Mouse (Mus musculus): ENCODE results near the gene Kcnk5. TPM values are rescaled to one million over a fixed set of nuclear protein-coding genes. Genes with fewer than 3 reads are reported as not detected.

Kcnk5 gene
- polyA plus RNA-seq, 1 experiment from 2014 or later = 6.2 TPM

DNA sequence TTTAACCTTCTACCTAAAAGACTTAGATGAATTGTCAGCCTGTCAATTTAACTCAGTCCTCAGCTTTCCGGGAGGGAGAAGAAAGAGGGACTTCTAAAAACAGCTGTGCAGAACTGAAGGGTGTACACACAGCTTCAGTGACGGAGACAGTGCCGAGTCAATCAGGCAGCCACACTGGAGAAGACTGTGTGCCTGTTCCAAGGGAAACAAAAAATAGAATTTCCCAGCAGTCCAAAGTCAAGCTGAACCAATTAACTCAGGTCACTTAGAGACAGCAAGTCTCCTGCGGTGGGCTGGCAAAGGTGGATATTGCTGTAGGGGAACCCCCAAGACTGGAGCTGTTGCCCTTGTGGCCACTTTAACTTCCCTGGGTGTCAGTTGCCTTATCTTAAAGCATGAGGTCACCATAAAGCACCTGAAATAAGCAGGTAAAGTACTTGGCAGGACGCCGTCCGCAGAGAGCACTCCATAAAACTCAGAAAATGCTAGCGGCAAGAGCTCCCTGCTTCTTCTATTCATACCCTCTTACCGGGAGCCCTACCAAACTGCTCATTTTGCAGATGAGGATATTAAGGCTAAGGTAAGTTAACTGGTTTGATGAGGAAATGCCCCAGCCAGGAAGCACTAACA lies 4.0 kb downstream of the Kcnk5 start:
- peaks cover 81% of the 10 kb centered on the region for H3K4me1 ChIP-seq (replicated peaks)
- 85% methylated on average over 9 of the region's 9 CpGs for WGBS (ENCODE audit: insufficient replicate concordance)
- H3K9ac ChIP-seq = no peak overlapping the region
- no peak overlapping the region for H3K27ac ChIP-seq
- DNase-seq = no peak
- peak overlapping the region; percentile 95 for H3K4me2 ChIP-seq
- H3K4me3 ChIP-seq (replicated peaks) = no peak overlapping the region
- no peaks in the 10 kb centered on the region; the same call in 1 of the 2 replicates for H3K36me3 ChIP-seq
- no peak for ATAC-seq (ENCODE audit: low read depth)
- H3K27me3 ChIP-seq = no peaks in the 10 kb centered on the region
- no peaks in the 10 kb centered on the region for H3K9me3 ChIP-seq (replicated peaks)

DNA sequence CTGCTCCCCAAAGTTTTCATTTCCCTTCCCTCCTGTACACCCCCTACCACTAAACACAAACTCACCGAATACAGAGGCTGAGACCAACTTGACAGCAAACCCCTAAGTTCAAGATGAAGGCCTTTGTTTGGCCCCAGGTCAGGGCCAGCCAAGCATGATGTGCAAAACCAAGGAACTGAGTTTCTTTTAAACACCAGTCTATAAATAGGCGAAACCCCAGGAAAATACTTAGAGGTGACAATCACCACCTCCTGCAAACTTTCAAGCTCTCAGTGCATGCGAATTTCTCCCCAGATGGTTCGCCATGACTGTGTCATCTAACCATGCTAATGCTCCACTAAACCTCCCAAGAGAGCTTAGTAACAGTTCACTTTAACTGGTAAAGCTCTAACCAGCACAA lies 5.9 kb downstream of the Kcnk5 start:
- Histone ChIP-seq H3K4me2 (no peak overlapping the region), H3K9ac (no peak overlapping the region), H3K4me1 (replicated peaks) (peaks cover 89% of the 10 kb centered on the region)

DNA sequence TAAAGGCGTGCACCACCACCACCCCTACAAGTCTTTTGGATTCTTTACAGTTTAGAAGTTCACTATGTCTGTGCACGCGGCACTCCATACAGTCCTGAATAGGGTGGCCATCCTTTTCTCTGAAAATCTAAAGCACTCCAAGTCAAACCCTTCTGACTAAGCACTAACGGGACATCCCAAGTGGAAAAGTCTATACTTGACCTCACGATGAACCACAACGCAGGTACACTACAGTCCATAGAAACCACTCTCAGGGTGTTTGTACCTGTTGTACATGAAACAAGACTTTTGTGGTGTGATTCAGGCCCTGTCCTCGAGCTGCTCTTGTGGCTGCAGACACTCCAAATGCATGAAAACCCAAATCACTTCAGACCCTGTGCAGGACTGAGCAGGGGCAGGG lies 6.5 kb downstream of the Kcnk5 start:
- no peak overlapping the region for H3K4me2 ChIP-seq
- no peaks in the 10 kb centered on the region for H3K27me3 ChIP-seq
- H3K4me3 ChIP-seq (replicated peaks) = no peak overlapping the region
- DNase-seq (no peak), ATAC-seq (ENCODE audit: low read depth) (no peak)
- 0 out of 2 replicates have a peak overlapping the region, but pooled peaks have one; percentile 6 for H3K9ac ChIP-seq
- peaks cover 90% of the 10 kb centered on the region for H3K4me1 ChIP-seq (replicated peaks)
- 82% methylated on average over 7 of the region's 7 CpGs for WGBS (ENCODE audit: insufficient replicate concordance)
- H3K36me3 ChIP-seq = peaks cover 8% of the 10 kb centered on the region
- no peaks in the 10 kb centered on the region for H3K9me3 ChIP-seq (replicated peaks)
- H3K27ac ChIP-seq = no peak overlapping the region

More for the DNA sequence above, 5.9 kb downstream of the Kcnk5 start:
- Histone ChIP-seq H3K9me3 (replicated peaks) (no peaks in the 10 kb centered on the region), H3K27ac (no peak overlapping the region), H3K4me3 (replicated peaks) (no peak overlapping the region), H3K27me3 (no peaks in the 10 kb centered on the region), H3K36me3 (peaks cover 8% of the 10 kb centered on the region)
- no peak for DNase-seq
- WGBS (ENCODE audit: insufficient replicate concordance) = 81% methylated on average over 4 of the region's 4 CpGs
- no peak for ATAC-seq (ENCODE audit: low read depth)

DNA sequence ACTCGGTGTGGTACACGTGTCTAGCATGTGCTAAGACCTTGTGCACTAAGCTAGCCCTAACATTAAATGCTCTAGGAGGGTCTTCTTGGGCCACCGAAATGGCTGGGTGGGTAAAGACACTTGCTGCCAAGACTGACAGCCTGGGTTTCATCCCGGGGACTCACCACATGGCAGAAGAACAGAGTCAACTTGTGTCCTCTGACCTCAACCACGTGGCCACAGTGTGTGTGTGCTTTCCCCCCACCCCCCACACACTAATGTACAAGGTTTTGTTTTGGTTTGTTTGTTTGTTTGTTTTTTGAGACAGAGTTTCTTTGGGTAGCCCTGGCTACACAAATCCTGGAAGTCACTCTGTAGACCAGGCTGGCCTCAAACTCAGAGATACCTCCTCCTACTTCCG lies 6.9 kb downstream of the Kcnk5 start:
- peaks cover 10% of the 10 kb centered on the region for H3K36me3 ChIP-seq
- H3K9ac ChIP-seq = 0 out of 2 replicates have a peak overlapping the region, but pooled peaks have one; percentile 6
- WGBS (ENCODE audit: insufficient replicate concordance) = 67% methylated on average over 6 of the region's 6 CpGs
- no peak for DNase-seq
- H3K27me3 ChIP-seq = no peaks in the 10 kb centered on the region
- ATAC-seq (ENCODE audit: low read depth) = no peak
- no peaks in the 10 kb centered on the region for H3K9me3 ChIP-seq (replicated peaks)
- peaks cover 90% of the 10 kb centered on the region for H3K4me1 ChIP-seq (replicated peaks)
- H3K4me3 ChIP-seq (replicated peaks) = no peak overlapping the region
- H3K27ac ChIP-seq = no peak overlapping the region; the same call in 1 of the 2 replicates
- no peak overlapping the region for H3K4me2 ChIP-seq

DNA sequence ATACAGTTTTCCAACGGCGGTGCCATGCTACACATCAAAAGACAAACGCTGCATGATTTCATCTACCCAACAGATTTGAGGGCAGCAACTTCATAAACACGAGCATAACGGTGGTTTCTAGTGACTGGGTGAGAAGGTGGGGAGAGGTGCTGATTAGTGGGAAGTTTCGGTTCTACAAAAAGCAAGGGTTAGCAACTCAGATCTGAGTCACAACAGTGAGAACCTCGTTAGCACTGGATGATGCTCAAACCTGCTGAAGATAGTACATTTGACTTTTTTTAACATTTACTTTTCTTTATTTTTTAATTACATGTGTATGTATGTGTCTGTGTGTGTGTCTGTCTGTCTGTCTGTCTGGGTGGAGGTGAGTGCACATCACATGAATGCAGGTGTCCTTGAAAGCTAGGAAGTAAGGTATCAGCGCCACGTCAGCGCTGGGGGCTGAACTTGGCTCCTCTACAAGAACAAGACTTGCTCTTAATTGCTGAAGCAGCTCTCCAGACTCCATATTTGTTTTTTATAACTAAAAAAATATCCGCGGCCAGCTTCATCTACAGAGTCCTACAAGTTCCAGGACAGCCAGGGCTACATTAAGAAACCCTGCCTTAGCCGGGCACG lies 7.6 kb downstream of the Kcnk5 start:
- peak overlapping the region; percentile 50; the same call in 1 of the 2 replicates for H3K4me2 ChIP-seq
- no peaks in the 10 kb centered on the region for H3K9me3 ChIP-seq (replicated peaks)
- H3K9ac ChIP-seq = no peak overlapping the region
- H3K27ac ChIP-seq = peak overlapping the region; percentile 80
- no peaks in the 10 kb centered on the region for H3K27me3 ChIP-seq
- WGBS (ENCODE audit: insufficient replicate concordance) = 59% methylated on average over 14 of the region's 14 CpGs
- H3K4me3 ChIP-seq (replicated peaks) = no peak overlapping the region
- DNase-seq = no peak
- H3K36me3 ChIP-seq = peaks cover 11% of the 10 kb centered on the region
- ATAC-seq (ENCODE audit: low read depth) = no peak
- peaks cover 90% of the 10 kb centered on the region for H3K4me1 ChIP-seq (replicated peaks)

DNA sequence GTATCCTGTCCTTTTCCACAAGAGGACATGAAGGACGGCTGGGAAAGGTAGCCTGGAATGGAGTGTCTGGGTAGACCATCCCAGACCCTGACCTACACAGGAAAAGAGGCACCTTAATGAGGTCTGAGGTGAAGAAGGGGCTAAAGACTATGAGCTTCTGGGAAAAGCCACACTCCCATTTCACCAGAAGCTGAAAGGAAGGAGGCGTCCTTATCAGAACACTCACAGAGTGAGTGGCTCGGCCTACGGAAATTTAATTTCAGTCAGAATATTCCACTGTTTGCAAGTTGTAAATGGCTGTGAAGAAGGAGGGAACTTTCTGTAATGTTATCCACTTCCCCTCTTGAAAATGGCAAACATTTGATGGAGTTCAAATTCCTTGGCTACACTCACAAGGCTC lies 8.7 kb downstream of the Kcnk5 start:
- Histone ChIP-seq H3K4me2 (peak overlapping the region; percentile 50), H3K9ac (peak overlapping the region; percentile 56), H3K27ac (peak overlapping the region; percentile 80), H3K9me3 (replicated peaks) (no peaks in the 10 kb centered on the region), H3K27me3 (no peaks in the 10 kb centered on the region), H3K36me3 (peaks cover 15% of the 10 kb centered on the region), H3K4me1 (replicated peaks) (peaks cover 90% of the 10 kb centered on the region), H3K4me3 (replicated peaks) (peak overlapping the region; percentile 17)
- ATAC-seq (ENCODE audit: low read depth) (peak; percentile 51; the same call in 1 of the 2 replicates), DNase-seq (no peak)
- 9% methylated on average over 4 of the region's 4 CpGs for WGBS (ENCODE audit: insufficient replicate concordance)

DNA sequence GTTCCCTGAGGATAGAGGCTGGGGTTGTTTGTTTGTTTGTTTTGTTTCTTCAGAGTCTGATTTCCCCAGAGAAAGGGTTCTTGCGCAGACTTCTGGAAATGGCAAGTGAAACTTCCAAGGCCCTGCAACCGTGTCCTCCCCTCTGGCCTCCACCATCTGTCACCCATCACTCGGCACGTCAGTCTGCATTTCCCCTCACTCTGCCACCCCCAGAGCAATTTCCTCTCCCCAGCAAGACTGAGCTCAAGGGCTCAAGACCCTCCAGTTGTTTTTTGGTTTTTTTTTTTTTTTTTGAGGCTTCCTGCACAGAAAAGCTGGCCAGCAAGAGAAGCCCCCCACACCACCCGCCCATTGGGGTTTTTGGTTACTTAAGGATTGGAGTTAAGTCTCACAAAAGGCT lies 9.1 kb downstream of the Kcnk5 start:
- Histone ChIP-seq H3K9ac (peak overlapping the region; percentile 56; the same call in 1 of the 2 replicates), H3K36me3 (peaks cover 15% of the 10 kb centered on the region), H3K9me3 (replicated peaks) (no peaks in the 10 kb centered on the region), H3K27ac (peak overlapping the region; percentile 80), H3K27me3 (no peaks in the 10 kb centered on the region), H3K4me2 (peak overlapping the region; percentile 50), H3K4me1 (replicated peaks) (peaks cover 90% of the 10 kb centered on the region), H3K4me3 (replicated peaks) (no peak overlapping the region)
- 20% methylated on average over 5 of the region's 5 CpGs for whole genome bisulfite sequencing (ENCODE audit: insufficient replicate concordance)
- DNase-seq (no peak), ATAC-seq (ENCODE audit: low read depth) (no peak)

DNA sequence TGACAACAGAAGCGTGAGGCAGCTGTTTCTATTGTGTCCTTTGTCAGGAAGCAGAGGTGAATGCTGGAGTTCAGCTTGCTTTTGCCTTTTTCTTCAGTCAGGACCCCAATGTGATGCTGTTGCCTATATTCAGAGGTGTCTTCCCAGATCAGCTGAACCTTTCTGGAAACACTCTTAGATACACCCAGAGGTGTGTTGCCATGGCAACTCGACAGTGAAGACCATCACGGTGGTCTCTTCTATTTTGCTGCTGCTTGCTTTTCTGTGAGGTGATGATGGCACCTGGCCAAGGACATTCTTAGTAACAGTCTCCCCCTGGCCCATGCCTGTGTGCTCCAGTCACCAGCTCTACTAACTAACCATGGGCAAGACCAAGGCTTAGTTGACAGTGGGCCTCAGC lies 9.8 kb downstream of the Kcnk5 start:
- ATAC-seq (ENCODE audit: low read depth) (no peak), DNase-seq (no peak)
- Histone ChIP-seq H3K36me3 (peaks cover 15% of the 10 kb centered on the region), H3K9ac (peak overlapping the region; percentile 56; the same call in 1 of the 2 replicates), H3K4me1 (replicated peaks) (peaks cover 91% of the 10 kb centered on the region), H3K4me2 (peak overlapping the region; percentile 50), H3K9me3 (replicated peaks) (no peaks in the 10 kb centered on the region), H3K4me3 (replicated peaks) (no peak overlapping the region), H3K27ac (peak overlapping the region; percentile 80), H3K27me3 (no peaks in the 10 kb centered on the region)
- 63% methylated on average over 3 of the region's 3 CpGs for WGBS (ENCODE audit: insufficient replicate concordance)

DNA sequence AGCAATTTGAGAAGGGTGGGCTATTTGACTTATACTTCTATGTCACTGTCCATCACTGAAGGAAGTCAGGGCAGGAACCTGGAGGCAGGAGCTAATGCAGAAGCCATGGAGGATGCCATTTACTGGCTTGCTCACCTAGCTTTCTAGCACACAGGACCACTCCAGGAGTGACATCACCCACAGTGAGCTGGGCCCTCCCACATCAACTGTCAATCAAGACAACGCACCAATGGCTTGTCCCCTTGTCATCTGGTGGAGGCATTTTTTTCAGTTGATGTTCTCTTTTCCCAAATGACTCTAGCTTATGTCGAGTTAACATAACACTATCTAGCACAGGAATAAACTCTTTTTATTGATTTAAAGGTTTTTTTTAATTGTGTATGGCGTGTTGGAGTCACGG lies 12.4 kb downstream of the Kcnk5 start:
- ATAC-seq (ENCODE audit: low read depth) (no peak), DNase-seq (no peak)
- WGBS (ENCODE audit: insufficient replicate concordance) = 67% methylated on average over 4 of the region's 4 CpGs
- peaks cover 20% of the 10 kb centered on the region for H3K36me3 ChIP-seq
- H3K4me2 ChIP-seq = no peak overlapping the region
- peaks cover 98% of the 10 kb centered on the region for H3K4me1 ChIP-seq (replicated peaks)
- no peak overlapping the region for H3K4me3 ChIP-seq (replicated peaks)
- no peak overlapping the region for H3K9ac ChIP-seq
- H3K9me3 ChIP-seq (replicated peaks) = no peaks in the 10 kb centered on the region
- no peaks in the 10 kb centered on the region for H3K27me3 ChIP-seq
- H3K27ac ChIP-seq = no peak overlapping the region

- ATAC-seq (ENCODE audit: low read depth) (peak; percentile 37), DNase-seq (no peak)
- H3K36me3 ChIP-seq = peaks cover 20% of the 10 kb centered on the region
- no peak overlapping the region for H3K9ac ChIP-seq
- H3K27ac ChIP-seq = no peak overlapping the region
- no peaks in the 10 kb centered on the region for H3K9me3 ChIP-seq (replicated peaks)
- WGBS (ENCODE audit: insufficient replicate concordance) = 19% methylated on average over 1 of the region's 1 CpGs
- H3K4me2 ChIP-seq = no peak overlapping the region
- H3K4me1 ChIP-seq (replicated peaks) = peaks cover 96% of the 10 kb centered on the region
- H3K4me3 ChIP-seq (replicated peaks) = no peak overlapping the region
- no peaks in the 10 kb centered on the region for H3K27me3 ChIP-seq
These were observed 13.1 kb downstream of the Kcnk5 start for GRCm38 (mm10) chr14:20168478-20168877.

DNA sequence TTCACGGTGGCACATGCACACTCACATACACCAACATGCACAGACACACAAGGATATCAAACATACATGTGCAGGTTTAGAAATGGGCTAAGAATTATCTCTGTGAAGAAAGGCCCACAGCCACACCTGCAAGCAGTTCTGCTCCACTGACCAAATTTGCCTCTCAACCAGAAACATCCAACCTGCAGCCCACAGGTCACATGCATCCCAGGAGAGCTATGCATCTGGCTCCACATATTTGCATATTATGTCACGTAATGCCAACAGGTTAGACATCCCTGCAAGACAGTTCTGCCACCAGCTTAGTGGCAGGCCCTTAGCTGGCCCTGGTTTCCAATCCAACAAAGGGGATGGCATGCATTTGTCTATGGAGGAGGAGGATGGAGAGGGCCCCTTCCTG lies 13.6 kb downstream of the Kcnk5 start:
- Histone ChIP-seq H3K36me3 (peaks cover 20% of the 10 kb centered on the region), H3K4me1 (replicated peaks) (peaks cover 96% of the 10 kb centered on the region), H3K9me3 (replicated peaks) (no peaks in the 10 kb centered on the region), H3K27me3 (no peaks in the 10 kb centered on the region), H3K4me2 (no peak overlapping the region), H3K4me3 (replicated peaks) (no peak overlapping the region), H3K27ac (no peak overlapping the region), H3K9ac (no peak overlapping the region)
- DNase-seq (no peak), ATAC-seq (ENCODE audit: low read depth) (no peak)
- WGBS (ENCODE audit: insufficient replicate concordance) = 86% methylated on average over 2 of the region's 2 CpGs
